ENCODE assay signal across 13 mouse cellular contexts in genomic region chr15:64018531-64019180, GRCm38 (mm10). TPM values are rescaled to one million over a fixed set of nuclear protein-coding genes. Genes with fewer than 3 reads are reported as not detected.
DNase-seq lines count a peak whose midpoint lies in the region; ATAC-seq and TF ChIP-seq lines count a peak whose summit lies in the region.
"Had no signal": no experiment of that assay in that cellular context is flagged by ENCODE, and none has a peak within 500 bp of the region (broad histone marks: within the 10 kb centered on the region; RNA-seq: fewer than 3 reads in every experiment).

No protein-coding gene starts in this region.

- peak; percentile 27 for TF ChIP-seq CTCF in Patski (IDR thresholded peaks at IDR 0.05)

- H3K4me1 ChIP-seq in heart, embryonic 15.5 days (replicated peaks) = peaks cover 16% of the 10 kb centered on the region

- no peak overlapping the region for H3K4me2 ChIP-seq in heart, embryonic 15.5 days

- no peaks in the 10 kb centered on the region for H3K9me3 ChIP-seq in heart, embryonic 15.5 days (replicated peaks)
- H3K9me3 ChIP-seq: G1E had no signal

- WGBS in heart, embryonic 15.5 days = 56% methylated on average over 14 of the region's 14 CpGs

- in situ Hi-C loops in Patski (cut with MboI; ENCODE audit: low pct_unique_long_range_greater_than_20kb) = no loop called here

- DNase-seq in kidney, postnatal 36 days = peak; percentile 40 to 41
- DNase-seq in kidney, adult 11 months = no peak
- DNase-seq in CD4-positive, CD25-positive, alpha-beta regulatory T cell, adult 2 months (ENCODE audit: low read depth, low spot score) = peak; percentile 62
- no peak for DNase-seq in Patski (ENCODE audit: low read depth, low spot score)
- no peak for DNase-seq in layer of hippocampus, adult 18-20 months (ENCODE audit: low spot score in 2 of 2)
- DNase-seq in right cerebral cortex, postnatal 4 days = no peak
- DNase-seq: adrenal gland, postnatal 25 days; cerebellum, adult 8-10 months; right cerebral cortex, adult 18-20 months had no signal

- no peak overlapping the region for H3K4me3 ChIP-seq in heart, embryonic 15.5 days
- H3K4me3 ChIP-seq: myocyte had no signal

- no peaks in the 10 kb centered on the region for H3K27me3 ChIP-seq in Patski
- no peaks in the 10 kb centered on the region for H3K27me3 ChIP-seq in heart, embryonic 15.5 days

- CTCF ChIA-PET in Patski (lab: Charles Lee) = no interaction called here

- POLR2A ChIA-PET in Patski (lab: Charles Lee) = no interaction called here

- H3K27ac ChIP-seq in heart, embryonic 15.5 days = peak overlapping the region; percentile 60
- H3K27ac ChIP-seq: hindbrain, postnatal 0 days had no signal

- H3K36me3 ChIP-seq in heart, embryonic 15.5 days = no peaks in the 10 kb centered on the region

- no peak overlapping the region for H3K9ac ChIP-seq in heart, embryonic 15.5 days

- ATAC-seq in Patski = no peak
- ATAC-seq in heart, embryonic 15.5 days (replicated peaks; ENCODE audit: insufficient number of reproducible peaks, insufficient read depth, low FRiP score, low read depth) = peak; percentile 34; the same call in 1 of the 2 replicates
- ATAC-seq: hindbrain, postnatal 0 days had no signal

RNA-seq across cellular contexts. Expression of gene Fam49b, which starts 41.6 kb away (rescaled TPM):
- polyA plus RNA-seq in Patski (2021) = 63.2 TPM
- polyA plus RNA-seq in heart, embryonic 15.5 days (2015; fragmentation: Nextera tagmentation; extraction: Ambion mirVana) = 44.2 and 51.9 TPM in 2 replicates
- total RNA-seq in layer of hippocampus, adult 18-20 months (2021) = 100 to 1,000 TPM; 128 to 136 TPM

Comparison
In these comparisons a context has a peak if more than half of its experiments do, and no peak if none do; other contexts are left out.
1. DNase-seq: peak in kidney, postnatal 36 days (2 of 2) and CD4-positive, CD25-positive, alpha-beta regulatory T cell, adult 2 months (single experiment); none in kidney, adult 11 months (single experiment), Patski (single experiment), layer of hippocampus, adult 18-20 months (0 of 2) and right cerebral cortex, postnatal 4 days (single experiment).